Mouse (Mus musculus): ENCODE results near the gene Aox2. TPM values are rescaled to one million over a fixed set of nuclear protein-coding genes. Genes with fewer than 3 reads are reported as not detected.
"Not testable (repeated sequence)": the region's sequence is repeated elsewhere in the genome, so short reads cannot be mapped to it uniquely, and the experiment has no call there.

Aox2 gene
- total RNA-seq, 2 experiments from 2014 or later: not detected

DNA sequence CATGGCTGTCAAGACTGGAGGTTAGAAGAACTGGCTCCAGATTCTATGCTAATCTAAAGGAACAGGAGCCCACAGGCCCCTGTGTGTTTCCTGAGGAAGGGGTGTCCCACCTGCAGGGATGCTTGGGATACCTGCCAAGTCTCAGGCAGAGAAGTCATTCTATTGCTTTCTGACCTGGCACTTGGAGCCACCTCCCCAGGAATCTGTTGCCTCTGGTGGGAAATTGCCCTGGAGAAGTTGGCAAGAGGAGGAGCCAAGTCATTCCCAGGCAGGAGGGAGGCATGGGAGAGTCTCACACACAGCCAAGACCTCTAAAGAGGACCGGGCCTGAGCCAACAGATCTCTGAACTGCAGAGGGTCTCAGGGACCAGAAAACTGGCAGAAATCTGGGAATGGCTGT, 61.8 kb downstream of the Aox2 start:
- no peak for ATAC-seq (replicated peaks; ENCODE audit: low FRiP score, poor library complexity, severe bottlenecking)

DNA sequence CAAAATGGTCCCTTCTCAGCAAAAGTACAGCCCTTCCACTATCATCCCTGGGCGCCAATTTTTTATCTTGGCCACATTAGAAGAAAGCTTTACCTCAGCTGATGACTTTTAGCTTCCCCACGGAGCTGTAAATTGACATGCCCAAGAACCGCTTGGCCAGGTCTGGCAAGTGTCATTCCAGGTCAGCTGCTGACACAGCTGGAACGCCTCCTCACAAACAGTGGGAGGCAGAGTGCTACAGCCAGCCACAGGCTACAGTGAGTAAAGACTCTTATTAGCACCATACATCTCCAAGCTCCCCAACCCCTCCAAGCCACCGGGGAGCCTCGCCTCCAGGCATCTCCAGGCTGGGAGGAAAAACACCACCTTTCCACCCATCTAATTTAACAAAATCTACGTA, 63.5 kb downstream of the Aox2 start:
- ATAC-seq (replicated peaks; ENCODE audit: low FRiP score, poor library complexity, severe bottlenecking): no peak

DNA sequence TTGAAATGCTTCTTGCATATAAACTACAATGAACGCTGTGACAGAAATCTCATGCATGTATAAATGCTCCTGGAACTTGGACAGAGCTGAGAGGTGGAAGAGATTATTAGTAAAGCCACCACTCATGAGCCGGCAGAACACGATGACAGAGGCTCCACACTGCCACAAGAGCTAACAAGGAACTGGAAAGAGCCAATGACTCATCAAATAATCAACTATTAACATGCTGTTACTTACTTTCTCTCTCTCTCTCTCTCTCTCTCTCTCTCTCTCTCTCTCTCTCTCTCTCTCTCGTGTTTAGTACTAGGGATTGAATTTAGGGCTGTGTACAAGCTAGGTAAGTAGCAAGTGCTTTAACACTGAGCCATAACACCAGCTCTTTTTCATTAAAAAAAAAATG, 65.7 kb downstream of the Aox2 start:
- ATAC-seq (replicated peaks; ENCODE audit: low FRiP score, poor library complexity, severe bottlenecking): no peak

DNA sequence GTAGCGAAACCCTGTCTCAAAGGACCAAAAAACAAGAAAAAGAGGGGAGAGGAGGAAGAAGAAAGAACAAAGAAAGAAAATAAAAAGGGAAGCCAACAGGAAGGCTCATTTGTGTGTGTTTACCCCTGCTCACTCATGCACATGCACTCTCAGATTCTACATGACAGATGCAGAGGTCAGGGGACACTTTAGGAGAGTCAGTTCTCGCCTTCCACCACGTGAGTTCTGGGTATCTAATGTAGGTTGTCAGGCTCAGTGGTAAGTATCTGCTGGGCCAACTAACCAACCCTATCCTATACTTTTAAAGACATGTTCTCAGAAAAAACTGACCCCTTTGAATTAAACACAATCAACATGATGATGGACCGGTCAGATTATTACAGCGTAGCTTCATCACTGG, 66.4 kb downstream of the Aox2 start:
- no peak for ATAC-seq (replicated peaks; ENCODE audit: low FRiP score, poor library complexity, severe bottlenecking)

DNA sequence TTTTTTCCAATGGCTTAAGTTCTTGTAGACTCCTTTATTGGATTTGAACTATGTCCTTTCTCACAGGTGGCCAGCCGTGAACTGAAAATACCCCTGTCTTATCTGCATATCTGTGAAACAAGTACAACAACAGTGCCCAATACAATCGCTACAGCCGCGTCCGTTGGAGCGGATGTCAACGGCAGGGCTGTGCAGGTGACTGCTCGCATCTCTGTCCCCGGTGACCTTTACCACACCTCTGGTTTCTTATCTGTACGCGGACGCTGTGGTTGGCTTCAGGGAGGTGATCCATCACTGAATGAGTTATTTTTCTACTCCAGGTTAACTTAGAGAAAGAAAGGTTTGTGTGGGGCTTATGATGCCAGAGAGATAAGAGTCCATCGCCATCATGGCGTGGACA, 68.0 kb downstream of the Aox2 start:
- no peak for ATAC-seq (replicated peaks; ENCODE audit: low FRiP score, poor library complexity, severe bottlenecking)

DNA sequence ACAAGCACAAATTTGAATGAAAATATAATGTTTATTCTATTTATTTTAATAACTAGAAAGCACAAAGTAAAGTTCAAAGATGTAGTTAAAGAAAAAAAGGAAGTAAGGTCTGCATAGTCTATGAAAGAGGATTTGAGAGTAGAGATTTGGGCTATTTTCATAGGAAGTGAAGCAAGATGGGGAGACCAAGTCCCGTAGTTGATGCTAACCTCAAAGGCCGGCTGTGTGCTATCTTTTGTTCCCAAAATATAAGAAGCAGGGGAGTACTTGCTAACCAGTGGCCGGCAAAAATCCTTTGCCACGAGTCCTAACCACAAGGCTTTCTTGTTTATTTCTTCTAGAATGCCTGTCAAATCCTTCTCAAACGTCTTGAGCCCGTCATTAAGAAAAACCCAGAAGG, 70.6 kb downstream of the Aox2 start:
- no peak for ATAC-seq (replicated peaks; ENCODE audit: low FRiP score, poor library complexity, severe bottlenecking)

DNA sequence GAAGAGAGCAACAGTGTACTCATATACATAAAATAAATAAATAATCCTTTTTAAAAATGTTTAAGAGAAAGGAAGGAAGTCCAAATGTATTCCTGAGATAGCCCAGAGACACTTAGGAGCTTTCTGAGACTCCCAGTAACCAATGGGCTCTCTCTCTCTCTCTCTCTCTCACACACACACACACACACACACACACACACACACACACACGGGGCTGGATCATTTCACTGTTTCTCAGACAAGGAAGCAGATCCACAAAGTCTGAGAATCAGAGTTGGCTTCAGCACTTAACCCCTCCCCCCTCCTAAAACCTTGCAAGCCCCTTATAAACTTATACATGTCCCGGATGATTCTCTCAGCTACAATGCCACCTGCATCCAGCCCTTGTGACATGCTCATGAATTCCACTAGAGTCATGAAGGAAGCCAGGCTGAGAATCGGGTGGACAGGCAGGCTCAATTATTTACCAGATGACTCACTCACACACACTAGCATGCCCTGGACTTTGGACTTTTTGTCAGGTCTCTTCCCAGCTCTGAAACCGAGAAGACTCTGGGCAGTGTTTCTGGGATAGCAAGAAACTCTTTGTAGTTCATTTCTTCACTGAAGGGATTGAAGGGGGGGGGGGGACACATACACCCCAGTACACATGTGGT, 75.2 kb downstream of the Aox2 start:
- no peak for ATAC-seq (replicated peaks; ENCODE audit: low FRiP score, poor library complexity, severe bottlenecking)

DNA sequence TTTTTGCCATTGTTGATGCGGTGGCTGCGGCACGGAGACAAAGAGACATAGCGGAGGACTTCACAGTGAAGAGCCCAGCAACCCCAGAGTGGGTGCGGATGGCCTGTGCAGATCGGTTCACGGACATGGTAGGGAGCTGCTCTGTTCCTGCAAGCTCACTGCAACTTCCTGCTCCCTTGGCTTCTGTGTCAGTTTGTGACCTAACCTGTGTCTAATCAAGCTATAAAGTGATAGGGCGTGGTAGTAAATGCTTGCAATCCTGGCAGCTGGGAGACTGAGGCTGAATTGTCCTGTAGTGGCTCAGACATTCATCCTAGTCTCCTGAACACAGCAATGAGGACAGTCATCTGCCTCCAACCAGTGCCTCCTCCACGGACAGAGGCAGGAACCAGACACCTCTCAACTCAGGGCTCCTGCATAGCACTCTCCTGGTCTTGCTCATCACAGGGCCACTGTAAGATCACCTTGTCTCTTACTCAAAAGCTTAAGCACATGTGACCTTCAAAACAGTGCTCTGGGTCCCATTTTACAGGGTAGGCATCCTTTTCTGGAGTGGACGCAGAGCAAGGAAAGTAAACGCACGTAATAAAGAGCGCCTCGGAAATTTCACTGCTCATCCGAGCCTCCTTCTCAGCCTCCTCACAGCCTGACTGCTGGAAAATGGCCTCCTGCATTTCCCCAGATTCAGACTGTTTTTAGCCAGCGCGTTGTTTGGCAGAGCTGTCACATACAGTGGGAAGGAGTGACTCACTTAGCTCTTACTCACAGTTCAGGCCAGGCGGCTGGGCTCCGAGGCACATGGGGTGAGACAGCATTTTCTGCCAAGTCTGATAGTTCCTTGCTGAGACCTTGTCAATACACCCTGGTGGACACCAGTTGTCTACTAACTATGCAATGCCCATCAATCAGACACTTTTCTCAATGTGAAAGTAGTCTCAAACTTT, 81.1 kb downstream of the Aox2 start:
- no peak for ATAC-seq (replicated peaks; ENCODE audit: low FRiP score, poor library complexity, severe bottlenecking)

DNA sequence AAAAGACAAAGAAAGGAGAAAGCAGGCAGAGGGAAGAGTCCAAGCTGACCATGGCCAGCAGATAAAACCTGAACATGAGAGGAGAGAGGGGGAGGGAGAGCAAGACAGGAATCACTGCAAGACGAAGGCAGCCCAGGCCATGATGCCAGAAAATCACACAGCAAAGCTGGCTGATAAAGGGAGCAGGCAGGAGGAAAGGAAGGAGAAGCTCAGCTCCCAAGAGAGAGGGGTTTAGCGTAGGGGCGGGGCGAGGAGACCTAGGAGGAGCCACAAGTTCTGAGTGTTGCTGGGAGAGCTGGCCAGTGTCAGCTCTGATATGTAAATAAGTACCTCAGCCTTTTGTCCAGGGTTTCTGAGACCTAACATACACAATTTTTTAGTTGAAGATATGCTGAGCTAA, 84.2 kb downstream of the Aox2 start:
- ATAC-seq (replicated peaks; ENCODE audit: low FRiP score, poor library complexity, severe bottlenecking): no peak

DNA sequence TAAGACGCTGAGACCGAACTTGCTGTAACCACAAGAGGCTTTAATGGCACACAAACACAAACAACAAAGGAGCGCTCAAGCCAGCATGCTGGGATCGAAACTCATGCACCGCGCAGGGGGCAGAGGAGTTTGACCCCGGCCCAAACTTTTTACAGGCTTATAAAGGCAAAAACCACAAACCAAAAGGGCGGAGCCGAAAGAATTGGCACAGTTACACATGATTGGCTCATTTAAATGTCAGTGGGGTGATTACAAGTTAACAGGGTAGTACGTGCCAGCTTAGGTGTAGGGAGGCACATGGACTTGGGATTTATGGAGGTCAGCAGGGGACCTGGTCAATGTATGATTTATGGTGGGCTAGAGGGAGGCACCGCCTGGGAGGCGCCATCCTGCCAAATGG, 86.4 kb downstream of the Aox2 start:
- ATAC-seq (replicated peaks; ENCODE audit: low FRiP score, poor library complexity, severe bottlenecking): no peak

DNA sequence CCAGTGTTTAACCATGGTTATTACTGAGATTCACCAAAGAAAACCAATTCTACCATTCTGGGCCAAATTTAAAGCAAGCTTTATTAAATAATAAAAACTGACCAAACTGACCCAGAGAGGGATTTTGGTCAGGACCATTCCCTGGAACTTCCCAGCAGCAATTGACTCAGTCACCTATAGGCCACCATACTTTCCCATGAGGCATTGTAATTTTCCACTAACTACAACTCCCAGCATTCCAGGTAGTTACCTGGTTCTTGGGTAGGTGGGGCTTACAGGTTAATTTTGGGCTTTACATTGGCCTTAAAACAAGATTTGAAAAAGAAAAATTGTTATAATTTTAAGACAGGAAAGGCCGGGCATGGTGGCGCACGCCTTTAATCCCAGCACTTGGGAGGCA, 87.7 kb downstream of the Aox2 start:
- ATAC-seq (replicated peaks; ENCODE audit: low FRiP score, poor library complexity, severe bottlenecking): no peak

DNA sequence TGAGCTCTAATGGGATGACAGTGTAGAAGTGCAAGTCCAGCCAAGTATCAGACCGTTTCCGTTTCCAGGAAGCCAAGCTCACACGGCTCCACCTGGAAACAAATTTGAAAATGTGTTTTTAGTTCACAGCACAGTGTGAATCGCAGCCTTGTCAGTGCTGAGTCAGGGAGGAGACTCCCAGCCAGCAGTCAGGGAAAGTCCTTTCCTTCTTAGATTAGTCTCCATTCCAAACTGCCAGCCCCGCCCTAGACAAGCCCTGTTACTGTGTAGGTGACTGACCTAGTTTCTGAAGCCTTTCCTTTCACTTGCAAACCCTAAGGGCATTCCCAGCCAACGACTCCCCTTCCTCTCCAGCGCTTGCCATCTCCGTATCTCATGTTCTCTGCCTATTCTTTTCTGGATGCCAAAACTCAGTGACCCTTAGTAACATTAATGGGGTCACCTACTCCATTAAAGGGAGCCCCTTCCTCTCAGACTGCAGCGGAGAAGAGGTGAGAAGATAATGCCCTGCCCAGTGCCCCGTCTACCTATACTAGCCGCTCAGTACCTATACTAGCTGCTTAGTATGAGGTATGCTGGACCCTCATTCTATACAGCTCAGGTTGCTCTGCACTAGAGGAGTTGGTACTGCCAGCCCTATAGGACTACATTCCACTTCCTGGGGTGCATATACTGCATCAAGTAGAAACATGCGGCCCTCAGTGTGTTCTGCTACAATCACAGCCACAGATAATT, 88.8 kb downstream of the Aox2 start:
- ATAC-seq (replicated peaks; ENCODE audit: low FRiP score, poor library complexity, severe bottlenecking): no peak

DNA sequence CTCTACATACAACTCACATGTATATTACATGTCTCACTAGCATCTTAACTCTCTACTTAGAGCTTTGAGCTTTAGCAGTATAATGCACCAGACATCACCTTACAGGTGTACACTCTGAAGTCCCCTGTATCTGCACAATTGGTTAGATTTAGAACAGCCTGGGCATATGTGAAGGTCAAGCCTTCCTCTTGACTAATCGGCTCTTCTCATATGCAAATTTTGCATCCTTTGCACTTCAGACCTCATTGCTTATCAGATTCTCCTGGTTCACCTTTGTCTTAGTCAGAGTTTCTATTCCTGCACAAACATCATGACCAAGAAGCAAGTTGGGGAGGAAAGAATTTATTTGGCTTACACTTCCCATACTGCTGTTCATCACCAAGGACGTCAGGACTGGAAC, 91.6 kb downstream of the Aox2 start:
- no peak for ATAC-seq (replicated peaks; ENCODE audit: low FRiP score, poor library complexity, severe bottlenecking)

DNA sequence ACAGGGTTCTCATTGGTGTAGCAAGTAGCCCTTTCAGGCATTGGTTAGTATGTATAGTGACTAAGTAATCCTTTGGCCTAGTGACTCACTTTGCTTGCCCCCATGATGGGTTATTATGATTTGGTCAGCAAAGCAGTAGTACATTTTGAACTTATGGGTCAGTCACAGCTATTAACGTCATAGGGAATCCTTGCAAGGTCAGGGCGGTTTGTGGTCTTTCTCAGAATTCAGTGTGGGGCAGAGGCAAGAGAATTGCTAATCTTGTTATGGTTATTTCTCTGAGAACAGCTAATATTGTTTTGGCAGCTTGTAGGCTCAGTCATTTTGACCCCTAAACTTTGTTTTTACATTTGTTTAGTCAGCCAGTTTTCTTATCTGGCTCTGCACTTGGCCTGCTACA, 96.1 kb downstream of the Aox2 start:
- not testable (repeated sequence) for ATAC-seq (replicated peaks; ENCODE audit: low FRiP score, poor library complexity, severe bottlenecking)

DNA sequence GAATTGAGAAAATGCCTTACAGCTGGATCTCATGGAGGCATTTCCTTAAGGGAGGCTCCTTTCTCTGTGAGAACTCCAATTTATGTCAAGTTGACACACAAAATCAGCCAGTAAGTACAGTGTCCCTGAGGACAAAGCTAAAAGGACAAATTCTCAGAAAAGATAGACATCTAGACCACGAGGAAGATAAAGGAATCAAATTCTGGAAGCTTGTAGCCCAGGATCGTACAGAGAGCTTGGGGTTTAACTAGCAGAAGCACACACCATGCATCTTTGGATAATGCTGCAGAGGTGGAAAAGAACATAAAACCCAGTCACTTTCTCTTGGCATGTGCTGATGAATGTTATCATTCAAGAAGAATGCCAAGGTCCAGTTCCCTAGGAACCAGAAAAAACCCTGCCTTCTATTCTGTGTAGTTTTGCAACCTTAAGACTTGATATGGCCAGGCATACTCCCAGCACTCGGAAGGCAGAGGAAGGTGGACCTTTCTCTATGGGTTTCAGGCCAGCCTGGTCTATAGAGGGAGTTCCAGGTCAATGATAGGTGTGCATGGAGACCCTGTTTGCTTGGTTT, 97.5 kb downstream of the Aox2 start:
- ATAC-seq (replicated peaks; ENCODE audit: low FRiP score, poor library complexity, severe bottlenecking): no peak

DNA sequence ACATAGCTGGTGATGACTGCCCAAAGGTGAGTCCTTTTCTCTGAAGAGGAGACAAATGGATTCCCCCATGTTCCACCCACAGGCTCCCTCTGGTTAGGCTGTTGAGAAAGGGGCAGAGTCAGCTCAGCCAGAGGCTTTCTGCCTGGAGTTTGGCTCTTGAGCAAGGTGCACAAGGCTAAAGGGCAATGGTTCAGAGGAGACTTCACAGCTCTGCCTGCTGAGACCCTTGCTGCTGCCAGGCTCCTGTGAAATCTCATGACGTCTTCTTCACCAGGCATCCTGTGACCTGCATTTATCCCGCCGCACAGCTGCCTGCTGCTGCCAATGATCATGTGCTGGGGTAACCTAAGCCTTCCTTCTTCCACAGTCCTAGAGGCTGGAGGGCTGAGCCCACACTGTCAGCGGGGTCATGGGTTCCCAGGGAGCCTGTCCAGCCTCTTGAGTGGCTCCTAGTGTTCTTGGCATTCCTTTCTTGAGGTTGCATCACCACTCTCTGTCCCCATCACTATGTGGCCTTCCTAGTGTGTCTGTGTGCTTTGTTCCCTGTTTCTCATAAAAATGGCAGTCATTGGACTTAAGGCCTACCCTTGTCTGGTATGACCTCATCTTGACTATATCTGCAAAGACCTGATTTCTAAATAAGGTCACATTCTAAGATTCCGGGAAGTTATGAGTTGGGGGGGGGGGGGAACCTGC, 104.6 kb downstream of the Aox2 start:
- ATAC-seq (replicated peaks; ENCODE audit: low FRiP score, poor library complexity, severe bottlenecking): no peak

DNA sequence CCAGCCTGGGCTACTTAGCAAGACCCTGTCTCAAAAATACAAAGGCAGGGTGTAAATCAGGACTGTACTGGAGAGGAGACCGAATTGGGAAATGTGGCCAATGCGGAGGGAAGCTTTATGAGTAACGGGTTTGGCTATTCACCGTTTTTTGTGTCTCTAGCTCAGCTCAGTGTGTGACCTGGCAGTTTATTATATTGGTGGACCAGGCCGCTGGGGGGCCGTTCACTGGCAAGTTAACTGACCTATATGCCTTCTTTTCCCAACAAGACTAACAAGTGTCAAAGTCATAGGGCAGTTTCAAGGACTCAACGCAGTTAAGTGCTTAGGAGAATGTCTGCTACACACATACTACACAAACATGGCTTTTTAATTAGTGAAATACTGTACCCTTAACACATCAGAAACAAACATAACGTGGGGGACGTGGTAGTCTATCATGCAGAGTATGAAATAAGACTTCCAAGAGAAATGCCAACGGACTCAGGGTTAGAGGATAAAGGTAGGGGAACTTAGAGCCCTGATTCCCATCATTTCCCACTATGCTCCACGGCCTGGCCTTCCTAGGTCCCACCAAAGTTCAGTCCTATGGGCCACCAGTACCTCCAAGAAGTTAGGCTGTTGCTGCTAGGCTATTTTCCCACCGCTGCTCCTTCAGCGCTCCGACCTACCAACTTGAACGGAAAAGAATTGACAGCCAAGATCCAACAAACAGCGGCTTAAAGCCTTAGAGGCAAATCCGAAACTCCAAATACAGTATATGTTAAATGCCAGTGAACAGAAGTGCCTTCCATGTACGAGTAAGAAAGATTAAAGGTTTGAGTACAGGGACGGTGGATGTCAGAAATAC, 113.5 kb downstream of the Aox2 start:
- no peak for ATAC-seq (replicated peaks; ENCODE audit: low FRiP score, poor library complexity, severe bottlenecking)

DNA sequence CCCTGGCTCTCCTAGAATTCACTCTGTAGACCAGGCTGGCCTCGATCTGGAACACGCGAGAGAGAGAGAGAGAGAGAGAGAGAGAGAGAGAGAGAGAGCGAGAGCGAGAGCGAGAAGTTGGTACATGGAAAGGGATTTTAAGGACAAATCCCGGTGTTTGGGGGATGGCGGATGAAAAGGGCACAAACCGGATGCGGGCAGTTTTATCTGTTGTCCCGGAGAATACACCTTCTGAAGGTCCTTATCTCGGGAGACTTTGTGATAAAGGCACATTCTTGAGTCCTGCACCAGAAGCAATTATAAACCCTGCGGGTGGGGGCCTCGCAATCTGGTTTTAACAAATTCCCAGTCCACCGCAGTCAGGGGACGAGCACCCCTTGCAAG, 114.1 kb downstream of the Aox2 start:
- no peak for ATAC-seq (replicated peaks; ENCODE audit: low FRiP score, poor library complexity, severe bottlenecking)
